Mouse (Mus musculus): ENCODE measurements around the gene Clgn. TPM values are rescaled to one million over a fixed set of nuclear protein-coding genes. Genes with fewer than 3 reads are reported as not detected.

The Clgn gene
- polyA plus RNA-seq, 1 experiment from 2014 or later: 0.07 TPM

DNA sequence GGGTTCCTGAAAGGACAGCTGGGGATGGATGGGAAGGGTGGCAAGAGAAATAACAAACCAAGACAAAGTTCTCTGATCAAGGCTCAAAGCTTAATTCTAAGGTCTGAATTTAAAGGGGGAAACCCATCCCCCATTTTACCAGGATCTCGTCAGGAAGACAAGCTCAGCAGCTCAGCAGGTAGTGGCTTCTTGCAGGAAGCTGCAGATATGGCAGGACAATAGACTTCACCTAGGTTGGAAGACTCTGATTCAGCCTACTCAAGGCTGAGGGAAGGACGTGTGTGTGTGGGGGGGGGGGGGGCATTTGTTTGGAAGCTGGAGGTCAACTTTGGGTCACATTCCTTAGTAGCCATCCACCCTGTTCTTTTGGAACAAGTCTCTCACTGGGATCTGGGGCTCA is 6.8 kb upstream of the Clgn start:
- ATAC-seq (replicated peaks; ENCODE audit: insufficient number of reproducible peaks, low FRiP score, low TSS enrichment): no peak
- Histone ChIP-seq H3K9me3 (replicated peaks; ENCODE audit: control insufficient read depth, low read length) (no peaks in the 10 kb centered on the region), H3K4me3 (ENCODE audit: low read depth, low read length) (no peak overlapping the region), H3K27ac (ENCODE audit: low read depth, low read length) (no peak overlapping the region), H3K27me3 (ENCODE audit: control insufficient read depth, insufficient read depth, low read length) (no peaks in the 10 kb centered on the region), H3K4me2 (no peak overlapping the region), H3K36me3 (ENCODE audit: control insufficient read depth, insufficient read depth, low read length) (no peaks in the 10 kb centered on the region), H3K4me1 (ENCODE audit: control insufficient read depth, insufficient read depth, low read length) (no peaks in the 10 kb centered on the region), H3K9ac (ENCODE audit: low read depth, low read length) (no peak overlapping the region)
- 21% methylated on average over 2 of the region's 2 CpGs for WGBS (ENCODE audit: insufficient replicate concordance)

DNA sequence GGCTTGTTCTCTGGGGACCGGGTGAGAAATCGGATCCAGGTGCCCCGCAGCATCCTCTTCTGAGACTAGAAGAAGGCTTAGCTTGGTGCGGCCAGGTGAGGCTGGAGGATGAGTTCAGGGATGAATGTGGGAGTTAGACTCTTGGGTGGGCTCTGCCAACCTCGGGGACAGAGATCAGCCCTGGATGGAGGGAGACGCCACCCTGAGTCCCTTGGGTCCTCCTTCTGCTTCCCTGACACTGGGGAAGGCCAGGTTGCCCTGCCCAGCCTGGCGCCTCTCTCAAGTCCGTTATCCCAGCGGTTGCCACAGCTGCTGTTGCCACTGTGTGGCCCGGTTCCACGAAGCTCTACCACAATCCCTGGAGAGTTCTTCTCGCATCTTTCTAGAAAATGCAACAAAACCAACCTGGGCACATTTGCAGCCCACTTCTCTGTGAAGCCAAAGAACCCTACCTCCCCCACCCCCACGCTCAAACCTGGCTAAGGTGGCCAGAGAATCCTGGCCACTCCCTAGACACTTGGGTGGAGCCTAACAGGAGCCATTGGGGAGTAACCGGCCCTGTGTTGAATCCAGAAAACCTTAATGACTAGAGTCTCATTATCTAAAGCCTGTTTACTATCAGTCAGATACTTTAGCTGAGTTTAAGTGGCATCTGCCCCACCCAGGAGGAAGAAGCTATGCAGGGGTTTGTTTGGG is 487 bp downstream of the Clgn start:
- Histone ChIP-seq H3K4me2 (peak overlapping the region; percentile 71), H3K27ac (ENCODE audit: low read depth, low read length) (no peak overlapping the region), H3K27me3 (ENCODE audit: control insufficient read depth, insufficient read depth, low read length) (peaks cover 28% of the 10 kb centered on the region), H3K4me1 (ENCODE audit: control insufficient read depth, insufficient read depth, low read length) (peaks cover 5% of the 10 kb centered on the region; the same call in 1 of the 2 replicates), H3K9me3 (replicated peaks; ENCODE audit: control insufficient read depth, low read length) (no peaks in the 10 kb centered on the region), H3K4me3 (ENCODE audit: low read depth, low read length) (peak overlapping the region; percentile 42), H3K9ac (ENCODE audit: low read depth, low read length) (no peak overlapping the region), H3K36me3 (ENCODE audit: control insufficient read depth, insufficient read depth, low read length) (no peaks in the 10 kb centered on the region)
- 9% methylated on average over 14 of the region's 14 CpGs for WGBS (ENCODE audit: insufficient replicate concordance)
- ATAC-seq (replicated peaks; ENCODE audit: insufficient number of reproducible peaks, low FRiP score, low TSS enrichment): no peak

DNA sequence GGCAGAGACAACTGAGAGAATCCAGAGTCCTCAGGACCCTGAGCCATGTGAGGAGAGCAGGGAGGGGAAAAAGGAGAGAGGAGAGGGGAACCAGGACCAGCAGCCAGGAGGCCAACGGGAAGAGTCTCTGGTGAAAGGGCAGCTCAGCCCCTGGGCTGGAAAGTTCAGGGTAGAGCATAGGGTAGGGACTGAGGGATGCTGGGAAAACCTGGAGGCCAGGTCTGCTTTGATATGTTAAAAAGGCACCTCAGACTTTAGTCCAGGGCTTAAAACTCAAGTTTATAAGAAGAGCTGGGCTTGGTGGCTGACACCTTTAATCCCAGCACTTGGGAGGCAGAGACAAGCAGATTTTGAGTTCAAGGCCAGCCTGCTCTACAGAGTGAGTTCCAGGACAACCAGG is 2.9 kb downstream of the Clgn start:
- Histone ChIP-seq H3K27me3 (ENCODE audit: control insufficient read depth, insufficient read depth, low read length) (peaks cover 28% of the 10 kb centered on the region), H3K9ac (ENCODE audit: low read depth, low read length) (no peak overlapping the region), H3K4me1 (ENCODE audit: control insufficient read depth, insufficient read depth, low read length) (peaks cover 5% of the 10 kb centered on the region; the same call in 1 of the 2 replicates), H3K4me3 (ENCODE audit: low read depth, low read length) (no peak overlapping the region), H3K4me2 (no peak overlapping the region), H3K27ac (ENCODE audit: low read depth, low read length) (no peak overlapping the region), H3K9me3 (replicated peaks; ENCODE audit: control insufficient read depth, low read length) (no peaks in the 10 kb centered on the region), H3K36me3 (ENCODE audit: control insufficient read depth, insufficient read depth, low read length) (no peaks in the 10 kb centered on the region)
- WGBS (ENCODE audit: insufficient replicate concordance): 43% methylated on average over 1 of the region's 1 CpGs
- no peak for ATAC-seq (replicated peaks; ENCODE audit: insufficient number of reproducible peaks, low FRiP score, low TSS enrichment)

DNA sequence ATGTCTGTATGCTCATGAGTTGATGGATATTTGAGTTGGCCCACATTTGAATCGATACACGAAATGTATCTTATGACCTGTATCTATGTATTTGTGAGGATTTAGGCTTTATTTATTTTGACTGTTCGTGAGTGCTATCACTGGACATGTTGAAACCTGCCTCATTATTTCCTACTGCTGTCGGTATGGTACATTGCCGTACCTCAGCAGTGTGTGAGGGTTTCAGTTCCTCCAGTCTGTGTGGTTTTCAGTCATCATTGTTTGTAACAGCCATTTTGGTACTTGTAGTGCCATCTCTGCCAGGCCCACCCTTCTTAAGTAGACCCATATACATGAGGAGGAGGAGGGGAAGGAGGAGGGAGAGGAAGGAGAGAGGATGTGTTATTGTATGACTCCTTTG is 4.7 kb downstream of the Clgn start:
- no peaks in the 10 kb centered on the region for H3K9me3 ChIP-seq (replicated peaks; ENCODE audit: control insufficient read depth, low read length)
- peaks cover 17% of the 10 kb centered on the region for H3K27me3 ChIP-seq (ENCODE audit: control insufficient read depth, insufficient read depth, low read length)
- no peak for ATAC-seq (replicated peaks; ENCODE audit: insufficient number of reproducible peaks, low FRiP score, low TSS enrichment)
- H3K27ac ChIP-seq (ENCODE audit: low read depth, low read length): no peak overlapping the region
- no peak overlapping the region for H3K9ac ChIP-seq (ENCODE audit: low read depth, low read length)
- WGBS (ENCODE audit: insufficient replicate concordance): 76% methylated on average over 5 of the region's 5 CpGs
- no peaks in the 10 kb centered on the region for H3K36me3 ChIP-seq (ENCODE audit: control insufficient read depth, insufficient read depth, low read length)
- H3K4me3 ChIP-seq (ENCODE audit: low read depth, low read length): no peak overlapping the region
- H3K4me1 ChIP-seq (ENCODE audit: control insufficient read depth, insufficient read depth, low read length): peaks cover 5% of the 10 kb centered on the region; the same call in 1 of the 2 replicates
- no peak overlapping the region for H3K4me2 ChIP-seq

DNA sequence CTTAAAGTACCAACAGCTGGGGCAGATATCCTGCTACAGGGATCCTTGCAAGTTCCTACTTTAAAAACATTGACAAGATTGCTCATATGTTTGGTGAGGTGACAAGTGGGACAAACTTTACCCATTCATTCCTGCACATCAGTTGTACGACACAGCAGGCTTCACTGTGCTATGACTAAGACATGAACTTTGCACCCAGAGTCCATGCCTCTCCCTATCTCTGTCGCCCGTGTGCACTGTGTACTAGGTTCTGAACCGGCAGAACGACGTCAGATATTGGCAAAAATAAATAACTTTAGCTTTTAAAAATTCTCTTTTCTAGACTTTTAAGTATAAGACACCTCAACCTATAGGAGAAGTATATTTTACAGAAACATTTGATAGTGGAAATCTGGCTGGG is 7.0 kb downstream of the Clgn start:
- H3K36me3 ChIP-seq (ENCODE audit: control insufficient read depth, insufficient read depth, low read length): no peaks in the 10 kb centered on the region
- H3K4me1 ChIP-seq (ENCODE audit: control insufficient read depth, insufficient read depth, low read length): no peaks in the 10 kb centered on the region
- no peaks in the 10 kb centered on the region for H3K27me3 ChIP-seq (ENCODE audit: control insufficient read depth, insufficient read depth, low read length)
- 75% methylated on average over 6 of the region's 6 CpGs for WGBS (ENCODE audit: insufficient replicate concordance)
- H3K9me3 ChIP-seq (replicated peaks; ENCODE audit: control insufficient read depth, low read length): no peaks in the 10 kb centered on the region
- no peak for ATAC-seq (replicated peaks; ENCODE audit: insufficient number of reproducible peaks, low FRiP score, low TSS enrichment)
- no peak overlapping the region for H3K27ac ChIP-seq (ENCODE audit: low read depth, low read length)
- no peak overlapping the region for H3K9ac ChIP-seq (ENCODE audit: low read depth, low read length)
- no peak overlapping the region for H3K4me3 ChIP-seq (ENCODE audit: low read depth, low read length)
- H3K4me2 ChIP-seq: no peak overlapping the region

DNA sequence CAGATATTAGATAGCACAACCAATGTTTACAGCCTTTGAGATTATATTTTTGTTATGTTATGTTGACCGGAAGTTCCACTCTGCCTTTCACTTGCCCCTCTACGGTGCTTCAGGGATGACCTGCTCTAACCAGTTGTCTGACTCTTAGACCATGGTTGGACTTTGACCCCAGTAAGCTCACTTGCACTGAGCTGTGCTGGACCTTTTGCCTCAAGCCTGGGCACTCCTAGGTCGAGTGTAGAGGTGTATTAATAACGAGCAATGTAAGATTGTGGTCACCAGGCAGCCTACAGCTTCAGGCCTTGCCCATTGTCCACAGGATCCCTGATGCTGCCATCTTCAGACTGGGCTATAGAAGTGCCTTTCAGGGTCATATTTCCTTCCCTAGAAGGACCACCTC is 8.1 kb downstream of the Clgn start:
- no peak overlapping the region for H3K27ac ChIP-seq (ENCODE audit: low read depth, low read length)
- H3K4me3 ChIP-seq (ENCODE audit: low read depth, low read length): no peak overlapping the region
- no peaks in the 10 kb centered on the region for H3K36me3 ChIP-seq (ENCODE audit: control insufficient read depth, insufficient read depth, low read length)
- H3K4me1 ChIP-seq (ENCODE audit: control insufficient read depth, insufficient read depth, low read length): no peaks in the 10 kb centered on the region
- no peaks in the 10 kb centered on the region for H3K27me3 ChIP-seq (ENCODE audit: control insufficient read depth, insufficient read depth, low read length)
- no peak overlapping the region for H3K9ac ChIP-seq (ENCODE audit: low read depth, low read length)
- H3K4me2 ChIP-seq: no peak overlapping the region
- no peaks in the 10 kb centered on the region for H3K9me3 ChIP-seq (replicated peaks; ENCODE audit: control insufficient read depth, low read length)
- WGBS (ENCODE audit: insufficient replicate concordance): 70% methylated on average over 4 of the region's 4 CpGs
- ATAC-seq (replicated peaks; ENCODE audit: insufficient number of reproducible peaks, low FRiP score, low TSS enrichment): no peak

DNA sequence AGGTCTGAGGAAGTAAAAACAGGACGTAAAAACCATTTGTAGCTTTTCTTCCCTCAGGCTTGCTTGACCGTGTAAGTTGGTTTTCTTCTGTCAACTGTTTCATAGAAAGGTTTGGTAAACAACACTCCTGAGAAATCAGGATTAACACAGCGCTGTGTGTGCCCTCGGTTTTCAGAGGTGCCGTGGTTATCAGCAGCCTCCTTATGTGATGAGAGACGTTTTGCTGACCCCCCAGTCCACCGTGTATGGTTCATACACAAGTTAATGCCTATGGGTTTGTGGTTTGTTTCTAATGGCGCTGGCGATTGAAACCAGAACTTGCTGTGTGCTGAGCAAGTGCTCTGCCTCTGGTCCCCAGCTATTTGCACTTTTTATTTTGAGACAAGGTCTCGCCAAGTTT is 15.9 kb downstream of the Clgn start:
- no peak for ATAC-seq (replicated peaks; ENCODE audit: insufficient number of reproducible peaks, low FRiP score, low TSS enrichment)
- Histone ChIP-seq H3K9ac (ENCODE audit: low read depth, low read length) (no peak overlapping the region), H3K4me1 (ENCODE audit: control insufficient read depth, insufficient read depth, low read length) (no peaks in the 10 kb centered on the region), H3K4me2 (no peak overlapping the region), H3K27me3 (ENCODE audit: control insufficient read depth, insufficient read depth, low read length) (peaks cover 6% of the 10 kb centered on the region; the same call in 1 of the 2 replicates), H3K36me3 (ENCODE audit: control insufficient read depth, insufficient read depth, low read length) (no peaks in the 10 kb centered on the region), H3K9me3 (replicated peaks; ENCODE audit: control insufficient read depth, low read length) (no peaks in the 10 kb centered on the region), H3K27ac (ENCODE audit: low read depth, low read length) (no peak overlapping the region), H3K4me3 (ENCODE audit: low read depth, low read length) (no peak overlapping the region)
- 46% methylated on average over 10 of the region's 10 CpGs for WGBS (ENCODE audit: insufficient replicate concordance)

DNA sequence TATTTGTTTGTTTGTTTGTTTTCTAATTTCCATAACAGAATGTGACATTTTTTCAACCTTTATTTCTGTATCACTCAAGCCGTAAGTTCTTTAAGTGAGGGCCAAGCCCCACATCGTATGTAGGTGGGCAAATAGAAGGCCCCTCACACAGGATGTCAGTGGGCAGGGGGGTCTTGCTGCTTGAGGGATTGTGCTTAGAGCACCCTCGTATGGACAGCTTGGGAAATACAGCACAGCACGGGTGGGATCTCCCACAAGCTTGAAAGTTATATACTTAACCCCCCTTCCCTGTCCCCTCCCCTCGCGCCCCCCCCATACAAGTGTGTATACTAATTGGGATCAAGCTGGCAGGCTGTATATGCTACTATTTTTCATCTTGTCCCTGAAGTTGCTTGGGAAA is 17.2 kb downstream of the Clgn start:
- Histone ChIP-seq H3K36me3 (ENCODE audit: control insufficient read depth, insufficient read depth, low read length) (no peaks in the 10 kb centered on the region), H3K4me3 (ENCODE audit: low read depth, low read length) (no peak overlapping the region), H3K4me1 (ENCODE audit: control insufficient read depth, insufficient read depth, low read length) (no peaks in the 10 kb centered on the region), H3K9me3 (replicated peaks; ENCODE audit: control insufficient read depth, low read length) (no peaks in the 10 kb centered on the region), H3K27me3 (ENCODE audit: control insufficient read depth, insufficient read depth, low read length) (peaks cover 6% of the 10 kb centered on the region; the same call in 1 of the 2 replicates), H3K4me2 (no peak overlapping the region), H3K9ac (ENCODE audit: low read depth, low read length) (no peak overlapping the region), H3K27ac (ENCODE audit: low read depth, low read length) (no peak overlapping the region)
- WGBS (ENCODE audit: insufficient replicate concordance): 35% methylated on average over 6 of the region's 6 CpGs
- no peak for ATAC-seq (replicated peaks; ENCODE audit: insufficient number of reproducible peaks, low FRiP score, low TSS enrichment)

DNA sequence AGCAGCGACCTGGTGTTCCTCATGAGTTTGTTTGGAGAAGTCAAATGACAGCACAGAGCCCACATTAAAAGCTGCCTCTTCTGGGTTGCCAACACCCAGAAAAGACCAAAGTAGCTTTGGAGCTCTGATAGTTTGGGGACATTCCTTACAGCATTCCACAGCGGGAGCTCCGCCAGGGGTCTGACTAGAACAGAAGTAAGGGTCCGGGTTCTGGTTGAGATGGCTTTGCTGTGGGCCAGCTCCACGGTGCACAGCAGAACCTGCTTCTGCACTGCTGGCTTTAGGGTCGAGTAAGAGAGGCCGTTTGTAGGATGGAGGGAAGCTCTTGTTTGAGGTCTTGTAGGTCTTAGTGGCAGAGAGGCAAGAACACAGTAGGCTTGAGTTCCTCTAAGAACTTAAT is 18.8 kb downstream of the Clgn start:
- 66% methylated on average over 7 of the region's 7 CpGs for WGBS (ENCODE audit: insufficient replicate concordance)
- no peak overlapping the region for H3K4me2 ChIP-seq
- no peak overlapping the region for H3K9ac ChIP-seq (ENCODE audit: low read depth, low read length)
- H3K4me3 ChIP-seq (ENCODE audit: low read depth, low read length): no peak overlapping the region
- ATAC-seq (replicated peaks; ENCODE audit: insufficient number of reproducible peaks, low FRiP score, low TSS enrichment): no peak
- H3K27ac ChIP-seq (ENCODE audit: low read depth, low read length): no peak overlapping the region
- no peaks in the 10 kb centered on the region for H3K4me1 ChIP-seq (ENCODE audit: control insufficient read depth, insufficient read depth, low read length)
- H3K27me3 ChIP-seq (ENCODE audit: control insufficient read depth, insufficient read depth, low read length): peaks cover 6% of the 10 kb centered on the region; the same call in 1 of the 2 replicates
- H3K9me3 ChIP-seq (replicated peaks; ENCODE audit: control insufficient read depth, low read length): no peaks in the 10 kb centered on the region
- no peaks in the 10 kb centered on the region for H3K36me3 ChIP-seq (ENCODE audit: control insufficient read depth, insufficient read depth, low read length)
